Mouse (Mus musculus) right cerebral cortex, postnatal 25 days (tissue): ENCODE data around the gene Acnat1.
"Not testable (repeated sequence)": the region's sequence is repeated elsewhere in the genome, so short reads cannot be mapped to it uniquely, and the experiment has no call there.

Experiments used
- DNase-seq: peaks from one replicate; pipeline ENCODE4 v3.0.0; 2022

Gene Acnat1

GRCm38 (mm10) chr4:49473435-49474100 is at the start of gene Acnat1:
Gene Acnat1 (minus strand): TSS chr4:49473912.
- no peak for DNase-seq

- DNase-seq: peak; percentile 83
Observed at GRCm38 (mm10) chr4:49522576-49522975, 48.9 kb upstream of the Acnat1 start.

GRCm38 (mm10) chr4:49521346-49521745 is 47.6 kb upstream of the Acnat1 start:
- no peak for DNase-seq

- DNase-seq: peak; percentile 94
Observed at GRCm38 (mm10) chr4:49520572-49521340, 47.0 kb upstream of the Acnat1 start, which contains the start of the genes Mrpl50 and Zfp189. Gene Mrpl50 (minus strand): TSS chr4:49521093. Gene Zfp189 (plus strand): TSS chr4:49521176.

- no peak for DNase-seq
Observed at GRCm38 (mm10) chr4:49519476-49519875, 45.8 kb upstream of the Acnat1 start.

GRCm38 (mm10) chr4:49514441-49514840 is 40.7 kb upstream of the Acnat1 start:
- DNase-seq: no peak

- no peak for DNase-seq
Observed at GRCm38 (mm10) chr4:49512636-49513035, 38.9 kb upstream of the Acnat1 start.

- DNase-seq: not testable (repeated sequence)
Observed at GRCm38 (mm10) chr4:49510236-49510835, 36.6 kb upstream of the Acnat1 start.

GRCm38 (mm10) chr4:49509183-49509582 is 35.5 kb upstream of the Acnat1 start:
- no peak for DNase-seq

- no peak for DNase-seq
Observed at GRCm38 (mm10) chr4:49506386-49506785, 32.7 kb upstream of the Acnat1 start, which contains the start of gene Baat. Gene Baat (minus strand): TSS chr4:49506557.

- DNase-seq: no peak
Observed at GRCm38 (mm10) chr4:49503563-49503962, 29.9 kb upstream of the Acnat1 start.

- not testable (repeated sequence) for DNase-seq
Observed at GRCm38 (mm10) chr4:49485934-49486650, 12.4 kb upstream of the Acnat1 start.

GRCm38 (mm10) chr4:49485442-49485841 is 11.7 kb upstream of the Acnat1 start:
- DNase-seq: no peak

- DNase-seq: no peak
Observed at GRCm38 (mm10) chr4:49480896-49481295, 7.2 kb upstream of the Acnat1 start.

GRCm38 (mm10) chr4:49480104-49480760 is 6.5 kb upstream of the Acnat1 start:
- no peak for DNase-seq

GRCm38 (mm10) chr4:49479035-49479434 is 5.3 kb upstream of the Acnat1 start:
- DNase-seq: not testable (repeated sequence)

GRCm38 (mm10) chr4:49478118-49478877 is 4.6 kb upstream of the Acnat1 start:
- no peak for DNase-seq

- no peak for DNase-seq
Observed at GRCm38 (mm10) chr4:49474583-49474982, 871 bp upstream of the Acnat1 start.

- no peak for DNase-seq
Observed at GRCm38 (mm10) chr4:49469435-49470151, 4.1 kb downstream of the Acnat1 start.

- DNase-seq: no peak
Observed at GRCm38 (mm10) chr4:49467360-49467759, 6.4 kb downstream of the Acnat1 start.

GRCm38 (mm10) chr4:49456171-49456570 is 17.5 kb downstream of the Acnat1 start:
- no peak for DNase-seq
